Mouse (Mus musculus): ENCODE measurements at regions not wholly inside any gene's neighbourhood (a gene's known extent, or its start where the extent isn't known, plus 50 kb on each side); places are given as distances from the start of the nearest gene placed in this dataset.

DNA sequence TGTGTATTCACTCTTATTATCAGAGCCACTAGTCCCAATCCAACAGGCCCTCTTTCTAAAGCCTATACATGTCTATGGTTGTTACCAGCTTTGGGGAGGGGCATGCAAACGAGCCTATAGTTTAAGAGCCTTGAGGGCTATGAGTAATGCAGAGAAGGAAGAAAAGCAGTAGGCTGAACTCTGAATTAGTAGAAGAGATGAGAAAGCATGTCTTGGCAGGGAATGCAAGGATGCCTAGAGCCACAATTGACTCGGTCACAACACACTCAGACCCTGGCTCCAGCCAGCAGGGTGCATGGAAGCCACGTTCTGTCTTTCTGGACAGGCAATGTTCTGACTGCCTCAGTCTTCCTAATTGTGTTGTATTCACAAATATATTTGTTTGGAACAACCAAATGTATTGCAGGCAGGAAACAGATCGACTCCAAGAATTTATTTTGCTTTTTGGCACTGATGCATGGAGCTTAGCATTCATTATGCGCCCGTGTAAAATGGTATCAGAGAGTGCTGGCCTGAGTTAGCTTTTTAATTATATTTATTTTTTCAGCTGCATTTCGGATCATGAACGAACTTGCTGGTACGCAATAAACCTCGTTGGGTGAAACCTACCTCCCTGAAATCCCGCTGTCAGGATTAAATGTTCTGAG, 110.2 kb downstream of the Rybp start:
- DNase-seq (ENCODE audit: low read depth): no peak

DNA sequence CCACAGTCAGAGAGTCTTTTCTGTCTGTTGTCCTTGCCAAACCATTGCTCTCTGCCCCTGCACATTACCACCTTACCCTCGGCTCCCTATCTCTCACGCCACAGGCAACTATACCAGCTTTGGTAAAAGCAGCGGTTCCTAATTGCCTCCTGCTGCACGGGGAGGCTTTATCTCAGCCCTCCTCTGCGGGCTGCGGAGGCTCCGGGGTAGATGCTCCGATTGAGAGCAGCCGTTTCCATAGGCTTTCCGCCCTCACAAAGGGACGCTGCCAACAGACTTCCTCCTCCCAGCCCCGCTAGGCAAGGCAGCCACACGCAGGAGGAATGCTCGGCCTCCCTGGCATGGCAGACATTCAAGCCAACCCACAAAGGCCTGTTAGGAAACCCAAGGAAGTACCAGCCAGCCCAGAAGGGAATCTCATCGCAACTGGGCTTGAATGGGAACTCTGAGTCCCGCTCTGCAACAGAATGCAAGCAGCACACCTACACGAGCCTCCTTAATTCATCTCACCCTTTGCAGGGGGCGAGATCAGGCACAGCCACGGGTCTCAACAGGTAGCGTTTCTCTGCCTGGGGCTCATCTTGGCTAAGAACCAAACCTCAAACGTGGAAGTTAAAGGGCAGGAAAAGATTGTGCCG, 116.5 kb downstream of the Rybp start:
- peak; percentile 58 for DNase-seq (ENCODE audit: low read depth)

DNA sequence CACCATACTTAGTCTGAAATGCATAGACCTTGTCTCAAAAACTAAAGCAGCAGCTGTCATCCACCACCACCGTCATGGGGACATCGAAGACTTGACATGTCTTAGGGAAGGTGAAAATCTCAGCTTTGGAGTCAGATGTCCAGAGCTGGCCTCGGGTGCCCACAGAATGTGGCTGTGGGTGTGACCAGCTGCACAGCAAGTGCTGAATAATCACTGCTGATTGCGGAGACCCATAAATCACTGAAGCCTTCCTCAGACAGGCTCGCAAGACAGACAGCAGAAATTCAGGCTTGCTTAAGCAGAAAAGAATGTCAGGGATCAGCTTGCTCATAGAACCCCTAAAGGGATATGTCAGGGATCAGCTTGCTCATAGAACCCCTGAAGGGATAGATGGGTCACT, 120.0 kb downstream of the Rybp start:
- no peak for DNase-seq (ENCODE audit: low read depth)

- DNase-seq (ENCODE audit: low read depth): no peak
Measured at GRCm38 (mm10) chr6:100165746-100166145, 121.5 kb downstream of the Rybp start.

DNA sequence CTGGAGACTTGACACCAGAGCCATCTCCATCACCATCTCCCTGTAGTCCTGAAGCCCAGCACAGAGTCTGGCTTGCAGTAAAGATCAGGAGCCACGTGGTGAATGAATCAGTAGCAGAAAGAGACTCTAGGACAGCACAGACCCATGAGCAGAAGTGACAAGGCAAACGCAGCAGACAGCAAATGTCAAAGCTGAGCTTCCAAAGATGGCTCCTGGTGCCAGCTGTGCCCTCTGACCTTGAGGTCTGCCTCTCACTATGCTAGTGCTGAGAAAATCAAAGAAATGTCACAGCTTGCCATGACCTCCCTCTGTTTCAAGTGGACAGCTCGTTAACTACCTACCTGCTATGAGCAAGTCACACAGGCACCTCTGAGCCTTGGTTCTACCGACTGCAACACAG, 123.1 kb downstream of the Rybp start:
- DNase-seq (ENCODE audit: low read depth): no peak

DNA sequence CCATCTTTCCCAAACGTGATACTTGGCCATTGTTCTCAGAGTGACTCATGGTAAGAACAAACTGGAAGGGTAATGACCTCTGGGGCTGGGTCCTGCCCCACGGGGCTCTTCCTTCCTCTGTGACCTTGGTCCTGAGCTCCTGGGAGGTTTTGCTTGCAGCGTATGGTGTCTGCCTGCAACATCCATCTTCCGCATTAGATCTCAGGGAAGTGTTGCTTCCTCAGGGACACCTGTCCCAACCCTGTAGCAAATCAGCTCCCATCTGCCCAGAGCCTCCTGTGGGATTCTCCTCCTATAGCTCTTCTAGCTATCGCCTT, 123.5 kb downstream of the Rybp start:
- DNase-seq (ENCODE audit: low read depth): no peak

DNA sequence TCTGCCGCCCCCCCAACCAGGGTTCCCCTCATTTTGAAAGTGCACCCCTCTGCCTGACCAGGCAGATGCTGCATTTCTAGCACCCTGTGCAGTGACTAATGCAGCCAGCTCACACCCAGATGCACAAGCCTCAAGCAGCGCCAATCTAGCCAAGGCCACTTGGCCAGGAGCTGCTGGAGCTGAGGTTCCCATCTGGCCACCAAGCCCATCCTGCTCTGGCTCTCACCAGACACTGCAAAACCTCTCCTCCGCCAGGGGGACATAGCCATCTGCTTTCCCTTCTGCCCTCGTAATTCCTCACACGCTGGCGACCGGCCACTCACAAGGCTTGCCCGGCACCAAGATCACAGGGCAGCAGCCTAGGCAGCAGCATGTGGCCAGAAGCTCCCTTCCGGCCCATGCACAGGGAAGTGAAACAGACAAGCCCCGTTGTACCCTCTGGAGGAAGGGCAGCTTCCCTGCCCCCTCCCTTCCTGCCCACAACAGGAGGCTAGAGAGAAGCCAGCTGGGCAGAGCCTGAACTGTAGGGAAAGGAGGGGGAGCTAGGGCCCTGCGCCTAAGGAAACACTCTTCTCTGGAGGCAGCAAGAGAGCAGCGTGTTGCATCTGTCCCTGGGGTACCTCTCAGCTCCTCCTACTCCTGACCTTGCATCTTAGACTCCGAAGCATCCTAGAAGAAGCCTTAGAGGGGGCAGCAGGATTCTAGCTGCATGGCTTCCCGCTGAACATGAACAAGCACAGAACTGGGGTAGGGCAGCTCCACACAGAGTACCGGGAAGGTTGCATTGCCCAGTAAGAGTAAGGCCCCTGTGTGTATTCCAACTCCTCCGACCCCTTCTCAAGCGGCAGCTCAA, 124.1 kb downstream of the Rybp start:
- peak; percentile 53 for DNase-seq (ENCODE audit: low read depth)

DNA sequence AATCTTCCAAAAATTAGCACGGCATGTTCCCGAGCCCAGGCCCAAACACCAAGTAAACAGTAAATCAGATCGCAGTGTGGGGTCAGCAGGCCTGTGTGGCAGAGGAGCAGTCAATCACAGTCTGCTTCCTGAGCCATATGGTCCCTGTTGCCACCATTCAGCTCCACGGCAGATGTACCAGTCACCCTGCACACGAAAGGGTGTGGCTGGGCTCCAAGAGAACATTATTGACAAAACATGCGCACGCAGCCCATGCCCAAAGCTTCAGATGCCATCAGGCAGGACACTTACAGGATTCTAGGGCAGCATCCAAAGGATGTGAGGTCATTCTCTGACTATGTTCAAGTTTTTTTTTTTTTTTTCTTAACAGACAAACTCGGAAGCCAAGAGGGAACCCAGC, 126.6 kb downstream of the Rybp start:
- DNase-seq (ENCODE audit: low read depth): no peak

GRCm38 (mm10) chr6:100159817-100160216, 127.5 kb downstream of the Rybp start:
- no peak for DNase-seq (ENCODE audit: low read depth)

DNA sequence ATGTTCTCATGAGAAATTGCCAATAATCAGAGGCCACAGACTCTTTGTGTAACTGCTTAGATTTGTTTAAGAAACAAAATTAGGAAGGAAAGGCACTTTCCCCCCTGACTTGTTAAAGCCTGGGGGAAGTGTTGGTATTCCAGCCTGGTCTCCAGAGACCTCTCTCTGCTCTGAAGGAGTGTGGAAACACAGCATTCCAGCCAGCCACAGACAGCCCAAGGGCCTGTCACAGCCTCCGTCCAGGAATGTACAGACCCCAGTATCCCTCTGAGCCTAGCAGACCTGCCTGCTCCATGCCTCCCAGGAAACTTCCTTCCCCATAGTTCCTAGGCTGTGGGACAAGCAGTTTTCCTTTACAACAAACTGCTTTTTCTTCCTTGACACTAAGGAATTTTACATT, 128.0 kb downstream of the Rybp start:
- DNase-seq (ENCODE audit: low read depth): no peak

- no peak for DNase-seq (ENCODE audit: low read depth)
Measured at GRCm38 (mm10) chr6:100157288-100157687, 130.0 kb downstream of the Rybp start.

GRCm38 (mm10) chr6:100156163-100156562, 131.1 kb downstream of the Rybp start:
- DNase-seq (ENCODE audit: low read depth): no peak

- DNase-seq (ENCODE audit: low read depth): no peak
Measured at GRCm38 (mm10) chr6:100155676-100156075, 131.6 kb downstream of the Rybp start.

DNA sequence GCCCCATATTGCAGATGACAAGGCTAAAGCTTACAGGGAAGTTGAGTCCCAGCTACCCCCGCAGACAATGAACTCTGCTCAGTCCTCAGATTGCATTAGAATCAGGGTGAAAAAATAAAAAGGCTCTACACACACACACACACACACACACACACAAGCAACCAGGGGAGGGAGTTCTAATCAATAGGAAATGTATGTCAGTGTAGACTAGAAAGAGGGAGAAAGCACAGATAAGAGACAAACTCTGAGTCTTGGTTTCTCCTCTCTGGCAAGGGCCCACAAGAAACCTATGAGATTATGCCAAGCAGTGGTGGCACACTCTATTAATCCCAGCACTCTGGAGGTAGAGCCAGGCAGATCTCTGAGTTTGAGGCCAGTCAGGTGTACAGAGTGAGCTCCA, 135.8 kb downstream of the Rybp start:
- no peak for DNase-seq (ENCODE audit: low read depth)

DNA sequence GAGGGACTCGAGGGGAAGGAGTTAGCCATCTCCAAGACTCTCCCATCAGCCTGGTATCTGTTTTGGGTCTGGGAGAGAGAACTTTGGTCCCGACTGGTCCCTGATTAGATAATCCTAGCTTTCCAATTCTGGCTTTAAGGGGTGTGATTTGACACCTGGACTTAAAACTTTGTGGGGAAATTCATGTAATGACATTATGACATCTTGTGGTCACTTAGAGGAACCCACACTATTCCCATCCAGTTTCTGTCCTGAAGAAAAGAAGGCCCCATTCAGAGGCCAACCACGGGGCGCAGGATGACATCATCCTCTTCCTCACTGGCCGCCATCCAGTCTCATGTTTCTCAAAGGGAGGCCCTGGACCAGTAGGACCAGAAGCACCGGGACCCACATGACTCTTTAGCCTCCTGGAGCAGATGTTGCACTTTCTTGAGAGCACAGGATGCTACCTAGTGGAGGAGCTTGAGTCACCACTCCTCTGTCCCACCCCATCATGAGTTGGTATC, 136.5 kb downstream of the Rybp start:
- no peak for DNase-seq (ENCODE audit: low read depth)

- DNase-seq (ENCODE audit: low read depth): no peak
Measured at GRCm38 (mm10) chr6:100149458-100149852, 137.8 kb downstream of the Rybp start.

- DNase-seq (ENCODE audit: low read depth): no peak
Measured at GRCm38 (mm10) chr6:100148751-100149457, 138.4 kb downstream of the Rybp start.

- peak; percentile 59 for DNase-seq (ENCODE audit: low read depth)
Measured at GRCm38 (mm10) chr6:100146360-100146935, 140.8 kb downstream of the Rybp start.

DNA sequence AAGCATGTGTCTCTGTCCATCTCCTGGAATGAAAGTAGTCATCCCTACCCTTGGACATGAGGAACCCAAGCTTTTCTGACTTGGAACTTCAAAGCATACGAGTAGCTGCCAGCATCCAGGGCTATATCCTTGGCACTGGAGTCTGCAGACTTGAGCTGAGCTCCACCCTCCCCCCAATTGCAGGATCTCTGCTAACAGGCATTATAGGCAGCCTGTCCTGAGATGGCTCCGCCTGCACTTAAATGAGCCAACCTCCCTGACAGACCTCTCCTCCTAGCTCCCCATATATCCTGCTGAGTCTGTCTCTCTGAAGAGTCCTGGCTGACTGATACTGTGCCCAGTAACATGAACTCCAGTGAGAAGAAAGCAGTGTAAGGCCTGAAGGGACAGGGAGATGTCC, 141.4 kb downstream of the Rybp start:
- DNase-seq (ENCODE audit: low read depth): no peak

- no peak for DNase-seq (ENCODE audit: low read depth)
Measured at GRCm38 (mm10) chr6:100144544-100145287, 142.6 kb downstream of the Rybp start.

GRCm38 (mm10) chr6:100143586-100144301, 143.5 kb downstream of the Rybp start:
- DNase-seq (ENCODE audit: low read depth): peak; percentile 95

Measured in fibroblast of lung, adult 2 months (primary cell).